Mouse (Mus musculus) CD4-positive, CD25-positive, alpha-beta regulatory T cell, adult 4 months (primary cell): ENCODE data around the gene Tmem214. TPM values are rescaled to one million over a fixed set of nuclear protein-coding genes. Genes with fewer than 3 reads are reported as not detected.
A peak's percentile ranks its signal among the peaks of the same experiment; 100 is the strongest.

Source experiments
- ATAC-seq: one replicate; pipeline ENCODE4 v1.8.0; 2017
- polyA plus RNA-seq, 2 experiments: library from polyadenylated mRNA; unstranded; fragments of 100-300 nt; shearing (Covaris generic); gene quantifications; one replicate each; pipeline ENCODE4 v1.2.1; 2017

The Tmem214 gene
- polyA plus RNA-seq, 2 experiments from 2014 or later, result 28.4 to 41.1 TPM

- no peak for ATAC-seq
Observed at GRCm38 (mm10) chr5:30916841-30917240, 49.0 kb downstream of the Tmem214 start.

DNA sequence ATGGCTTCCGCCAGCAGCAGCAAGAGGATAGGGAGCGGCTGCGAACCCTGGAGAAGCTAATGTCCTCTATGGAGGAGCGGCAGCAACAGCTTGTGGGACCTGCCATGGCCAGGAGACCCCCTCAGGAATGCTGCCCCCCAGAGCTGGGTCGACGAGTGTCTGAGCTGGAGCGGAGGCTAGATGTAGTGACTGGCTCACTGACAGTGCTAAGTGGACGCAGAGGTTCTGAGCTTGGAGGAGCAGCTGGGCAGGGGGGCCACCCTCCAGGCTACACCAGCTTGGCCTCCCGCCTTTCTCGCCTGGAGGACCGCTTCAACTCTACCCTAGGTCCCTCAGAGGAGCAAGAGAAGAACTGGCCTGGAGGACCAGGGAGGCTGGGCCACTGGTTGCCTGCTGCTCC lies 49.5 kb downstream of the Tmem214 start:
- ATAC-seq, result no peak

- ATAC-seq, result no peak
Observed at GRCm38 (mm10) chr5:30917891-30918670, 50.3 kb downstream of the Tmem214 start.

- ATAC-seq, result no peak
Observed at GRCm38 (mm10) chr5:30918691-30919090, 50.9 kb downstream of the Tmem214 start.

GRCm38 (mm10) chr5:30919831-30920614 lies 52.2 kb downstream of the Tmem214 start:
- no peak for ATAC-seq

DNA sequence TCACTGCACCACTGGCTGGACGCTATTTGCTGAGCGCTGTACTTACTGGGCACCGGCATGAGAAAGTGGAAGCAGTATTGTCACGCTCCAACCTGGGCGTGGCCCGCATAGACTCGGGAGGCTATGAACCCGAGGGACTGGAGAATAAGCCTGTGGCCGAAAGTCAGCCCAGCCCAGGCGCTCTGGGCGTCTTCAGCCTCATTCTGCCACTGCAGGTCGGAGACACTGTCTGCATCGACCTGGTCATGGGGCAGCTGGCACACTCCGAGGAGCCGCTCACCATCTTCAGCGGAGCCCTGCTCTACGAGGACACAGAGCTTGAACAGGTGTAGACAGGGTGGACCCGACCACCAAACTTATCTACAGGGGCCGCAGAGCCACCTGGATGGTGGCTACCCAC lies 52.8 kb downstream of the Tmem214 start:
- no peak for ATAC-seq

DNA sequence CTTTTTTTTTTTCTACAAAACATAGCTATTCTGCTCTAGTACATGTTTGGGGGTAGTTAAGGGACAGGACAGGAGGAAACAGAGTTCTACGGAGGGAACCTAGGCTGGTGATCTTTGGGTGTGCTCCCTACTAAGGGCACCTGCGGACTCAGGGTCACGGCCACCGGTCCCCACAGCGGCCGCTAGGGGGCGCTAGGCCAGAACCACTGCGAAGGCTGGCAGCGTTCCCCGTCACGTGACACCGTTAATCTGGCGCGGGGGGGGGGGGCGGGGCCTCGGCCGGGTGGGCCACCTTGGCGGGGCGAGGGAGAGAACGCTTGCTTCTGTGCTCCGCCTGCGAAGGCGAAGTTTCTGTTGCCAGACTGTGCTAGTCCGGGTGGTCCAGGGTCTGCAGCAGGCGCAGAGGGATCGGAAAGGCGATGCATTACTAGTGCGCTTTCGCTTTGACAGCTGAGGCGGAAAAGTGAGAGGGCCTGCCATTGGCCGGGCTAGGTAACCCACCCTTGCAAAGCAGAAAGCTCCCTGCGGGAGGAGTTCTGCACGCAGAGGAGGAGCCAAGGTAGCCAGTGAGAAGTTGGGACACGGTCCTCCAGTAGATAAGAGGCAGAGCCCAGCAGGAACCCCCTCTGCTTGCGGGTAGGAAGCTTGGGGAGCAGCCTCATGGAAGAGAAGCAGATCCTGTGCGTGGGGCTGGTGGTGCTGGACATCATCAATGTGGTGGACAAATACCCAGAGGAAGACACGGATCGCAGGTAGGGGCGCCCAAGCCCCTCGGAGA lies 53.6 kb downstream of the Tmem214 start, which contains the start of gene Khk:
TSS of gene Khk (plus strand) at position 176 of the 778 bp plus-strand sequence.
- peak; percentile 86 for ATAC-seq

DNA sequence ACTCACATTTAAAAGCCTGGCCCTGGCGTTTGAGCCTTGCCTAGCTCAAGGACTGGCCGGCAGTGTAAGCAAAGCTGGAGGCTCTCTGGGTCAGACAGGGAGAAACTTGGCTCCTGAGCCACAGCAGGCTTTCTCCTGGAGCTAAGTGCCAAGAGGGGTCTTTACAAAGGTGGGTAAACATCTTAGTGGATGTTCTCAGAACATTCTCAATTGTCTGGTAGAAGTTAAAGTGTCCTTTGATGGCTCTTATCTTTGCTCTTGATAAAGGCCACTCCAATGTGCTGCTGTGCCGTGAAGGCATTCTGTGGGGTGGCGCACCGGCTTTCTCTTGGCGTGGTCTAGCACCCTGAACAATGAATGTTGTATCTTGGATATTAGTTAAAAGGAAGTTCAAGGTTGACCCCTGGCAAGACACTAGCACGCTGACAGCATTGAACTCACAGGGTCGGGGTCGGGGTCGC lies 54.8 kb downstream of the Tmem214 start:
- no peak for ATAC-seq

GRCm38 (mm10) chr5:30923119-30923518 lies 55.3 kb downstream of the Tmem214 start:
- ATAC-seq, result no peak

DNA sequence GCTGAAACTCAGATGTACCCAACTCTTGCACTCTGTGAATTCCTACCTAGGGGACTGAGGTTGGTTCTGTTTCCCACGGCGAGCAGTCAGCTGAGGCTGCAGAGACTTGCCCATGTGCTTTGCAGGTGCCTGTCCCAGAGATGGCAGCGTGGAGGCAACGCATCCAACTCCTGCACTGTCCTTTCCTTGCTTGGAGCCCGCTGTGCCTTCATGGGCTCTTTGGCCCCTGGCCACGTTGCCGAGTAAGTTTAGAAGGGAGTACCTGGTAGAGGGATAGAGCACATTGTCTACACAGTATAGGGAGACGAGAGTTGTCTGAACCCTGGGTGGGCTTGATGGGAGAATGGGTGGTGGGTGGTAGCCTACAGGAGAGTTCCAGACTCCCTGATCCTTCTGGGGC lies 56.8 kb downstream of the Tmem214 start:
- no peak for ATAC-seq

DNA sequence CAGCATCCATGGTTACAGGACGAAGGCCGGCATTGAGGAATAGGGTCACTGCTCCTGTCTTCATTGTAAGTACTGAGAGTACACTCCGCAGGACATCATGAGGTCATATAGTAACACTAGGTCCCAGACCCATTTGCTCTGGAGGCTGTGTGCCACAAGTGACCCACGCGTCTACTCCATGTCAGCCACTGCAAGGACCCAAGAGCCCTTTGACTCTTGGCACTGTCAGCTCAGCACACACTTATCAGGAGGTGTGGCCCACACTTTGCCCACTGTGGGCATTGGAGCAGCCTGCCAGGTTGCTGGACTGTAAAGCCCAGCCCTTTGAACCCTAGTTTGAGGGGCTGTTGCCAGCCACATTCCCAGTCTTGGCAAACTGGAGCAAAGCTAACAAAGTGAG lies 57.4 kb downstream of the Tmem214 start:
- no peak for ATAC-seq

- ATAC-seq, result no peak
Observed at GRCm38 (mm10) chr5:30926073-30926472, 58.3 kb downstream of the Tmem214 start.

- no peak for ATAC-seq
Observed at GRCm38 (mm10) chr5:30927945-30928529, 60.2 kb downstream of the Tmem214 start.

Other genes starting within 250 kb of the Tmem214 start
- gene Slc35f6, start 220.1 kb upstream of the Tmem214 start, polyA plus RNA-seq, result 10 to 100 TPM; 18.0 to 22.7 TPM
- gene Cenpa, start 201.2 kb upstream of the Tmem214 start, polyA plus RNA-seq, result 10 to 100 TPM; 45.4 to 60.5 TPM
- gene Dpysl5, start 156.4 kb upstream of the Tmem214 start, polyA plus RNA-seq, result not detected
- gene Mapre3, start 53.4 kb upstream of the Tmem214 start, polyA plus RNA-seq, result 1 to 10 TPM; 3.0 to 4.1 TPM
- 1 to 10 TPM; 4.4 to 5.5 TPM for gene Agbl5, start 20.7 kb downstream of the Tmem214 start, polyA plus RNA-seq
- gene Ost4, start 39.8 kb downstream of the Tmem214 start, polyA plus RNA-seq, result 100 to 1,000 TPM; 200 to 285 TPM
- gene Emilin1, start 45.4 kb downstream of the Tmem214 start, polyA plus RNA-seq, result under 1 TPM; 0.32 to 0.90 TPM
- 10 to 100 TPM; 20.3 to 26.3 TPM for gene Khk, start 53.4 kb downstream of the Tmem214 start, polyA plus RNA-seq
- 1 to 10 TPM in 1 of 2 experiments, not detected in 1; 1.7 TPM for gene Cgref1, start 77.6 kb downstream of the Tmem214 start, polyA plus RNA-seq
- gene Preb, start 92.3 kb downstream of the Tmem214 start, polyA plus RNA-seq, result 100 to 1,000 TPM in 1 of 2 experiments, 10 to 100 TPM in 1; 83.6 to 112 TPM
- not detected for gene Tcf23, start 100.7 kb downstream of the Tmem214 start, polyA plus RNA-seq
- 10 to 100 TPM; 80.7 to 89.3 TPM for gene Atraid, start 180.3 kb downstream of the Tmem214 start, polyA plus RNA-seq
- 1 to 10 TPM; 6.5 to 7.9 TPM for gene Slc5a6, start 180.9 kb downstream of the Tmem214 start, polyA plus RNA-seq
- gene Cad, start 186.8 kb downstream of the Tmem214 start, polyA plus RNA-seq, result 10 to 100 TPM in 1 of 2 experiments, 1 to 10 TPM in 1; 7.7 to 14.0 TPM
- not detected for gene Dnajc5g, start 238.3 kb downstream of the Tmem214 start, polyA plus RNA-seq
- gene Slc30a3, start 240.2 kb downstream of the Tmem214 start, polyA plus RNA-seq, result not detected
- not detected for gene Trim54, start 248.7 kb downstream of the Tmem214 start, polyA plus RNA-seq